Mouse (Mus musculus): ENCODE measurements around the gene Mybpc3.

The Mybpc3 gene

DNA sequence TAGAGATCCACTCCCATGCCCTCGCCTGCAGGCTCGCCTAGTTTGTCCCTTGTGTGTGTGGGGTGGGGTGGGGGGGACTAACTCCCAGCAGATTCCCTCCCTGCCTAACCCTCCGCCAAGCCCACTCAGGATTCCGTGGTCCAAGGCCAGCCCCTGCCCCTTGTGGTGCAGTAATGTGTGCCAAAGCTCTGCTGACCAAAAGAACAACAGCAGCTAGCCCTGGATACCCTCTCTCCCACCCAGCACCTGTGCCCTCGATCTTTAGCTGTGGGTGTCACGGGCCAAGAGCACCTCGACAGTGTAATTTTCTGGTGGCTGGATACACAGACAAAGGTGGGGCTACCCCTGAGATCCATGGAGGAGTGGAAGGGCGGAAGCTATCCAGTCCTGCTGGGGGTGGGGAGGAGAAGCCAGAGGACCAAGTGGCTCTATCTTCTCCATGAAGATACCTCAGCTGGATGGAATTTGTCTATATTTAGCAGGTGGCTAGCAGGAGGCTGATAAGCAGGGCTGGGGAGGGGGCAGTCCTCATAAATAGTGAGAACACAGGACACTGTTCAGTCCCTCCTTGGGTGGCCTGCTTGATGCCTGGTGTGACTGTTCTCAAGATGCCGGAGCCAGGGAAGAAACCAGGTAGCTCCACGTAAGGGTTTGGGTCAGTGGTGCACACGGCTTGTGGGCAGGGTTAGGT is at the start of gene Mybpc3:
TSS of gene Mybpc3 (plus strand) at position 560 of the 691 bp plus-strand sequence.
- DNase-seq (ENCODE audit: extremely low read depth, low read depth): no peak

DNA sequence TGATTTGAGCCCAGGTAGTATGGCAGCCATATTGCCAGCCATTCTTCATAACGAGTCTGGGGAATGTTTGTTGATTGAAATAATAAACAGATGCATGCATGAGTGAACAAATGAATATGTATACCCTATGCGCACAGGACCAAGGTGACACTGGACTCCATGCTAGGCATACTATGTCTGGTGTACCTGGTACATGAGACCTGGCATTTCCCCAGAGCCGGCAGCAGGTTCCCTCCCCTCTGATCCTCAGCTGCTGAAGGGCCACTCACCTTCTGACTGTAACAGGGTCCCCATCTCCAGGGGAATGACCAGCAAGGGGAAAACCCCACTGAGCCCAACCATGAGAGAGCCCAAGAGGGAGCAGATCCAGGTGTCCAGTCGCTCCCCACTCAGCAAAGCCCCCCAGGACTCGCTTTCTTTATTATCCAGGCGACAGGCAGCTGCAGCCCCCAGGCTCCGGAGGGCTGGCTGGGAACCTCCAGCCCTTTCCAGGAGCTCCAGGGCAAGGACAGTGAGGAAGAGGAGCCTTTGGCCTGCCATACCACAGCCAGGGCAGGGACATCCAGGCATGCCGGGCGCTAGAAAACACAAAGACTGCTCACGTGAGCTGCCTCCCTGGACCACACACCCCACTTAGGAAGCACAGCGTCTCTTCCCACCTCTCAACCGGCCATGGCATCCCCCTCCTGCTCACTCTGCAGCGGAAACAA is 49.6 kb upstream of the Mybpc3 start:
- DNase-seq (ENCODE audit: extremely low read depth, low read depth): no peak

- no peak for DNase-seq (ENCODE audit: extremely low read depth, low read depth)
Measured at GRCm38 (mm10) chr2:91068872-91069165, 49.1 kb upstream of the Mybpc3 start.

- no peak for DNase-seq (ENCODE audit: extremely low read depth, low read depth)
Measured at GRCm38 (mm10) chr2:91069306-91070000, 48.5 kb upstream of the Mybpc3 start.

GRCm38 (mm10) chr2:91070076-91070800 is 47.7 kb upstream of the Mybpc3 start, which contains the start of gene Slc39a13:
Gene Slc39a13 (minus strand): TSS chr2:91070417.
- DNase-seq (ENCODE audit: extremely low read depth, low read depth): peak; percentile 90

DNA sequence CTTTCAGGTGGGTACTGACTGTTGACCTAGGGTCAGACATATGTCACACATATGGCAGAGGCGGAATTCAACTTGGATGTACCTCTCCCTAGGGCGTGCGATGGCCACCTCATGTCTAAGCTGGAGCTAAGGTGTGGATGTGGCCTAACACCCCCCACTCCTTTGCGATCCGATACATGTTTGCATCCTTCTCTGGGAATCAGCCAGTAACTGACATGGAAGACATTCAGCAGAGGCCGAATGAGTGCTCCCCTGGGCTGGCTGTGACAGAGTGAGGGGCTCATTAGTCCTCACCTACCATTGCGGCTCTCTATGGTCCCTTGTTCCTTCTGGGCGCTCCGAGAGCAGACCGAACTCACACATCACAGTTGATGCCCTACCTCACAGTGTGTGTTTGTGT is 46.9 kb upstream of the Mybpc3 start:
- DNase-seq (ENCODE audit: extremely low read depth, low read depth): no peak

DNA sequence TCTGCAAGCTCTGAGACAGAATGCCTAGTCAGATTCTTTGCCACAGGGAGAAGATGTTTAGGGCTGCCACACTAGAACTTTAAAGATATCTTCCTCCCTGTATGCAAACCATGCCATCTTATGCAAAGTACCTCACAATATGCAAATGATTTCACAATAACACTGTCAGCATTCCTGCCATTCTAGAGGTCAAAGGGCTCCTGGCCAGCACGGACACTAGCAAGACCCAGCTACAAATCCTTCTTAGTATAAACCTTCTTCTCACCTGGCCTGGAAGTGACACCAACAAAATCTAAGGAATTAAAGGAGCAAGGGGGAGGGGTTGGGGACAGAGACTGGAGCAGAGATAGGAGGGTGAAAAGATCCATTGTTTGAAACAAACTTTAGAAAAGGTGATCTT is 45.9 kb upstream of the Mybpc3 start:
- DNase-seq (ENCODE audit: extremely low read depth, low read depth): no peak

- DNase-seq (ENCODE audit: extremely low read depth, low read depth): no peak
Measured at GRCm38 (mm10) chr2:91077957-91078313, 40.0 kb upstream of the Mybpc3 start.

- no peak for DNase-seq (ENCODE audit: extremely low read depth, low read depth)
Measured at GRCm38 (mm10) chr2:91078314-91079025, 39.5 kb upstream of the Mybpc3 start.

GRCm38 (mm10) chr2:91079026-91079384 is 38.9 kb upstream of the Mybpc3 start:
- no peak for DNase-seq (ENCODE audit: extremely low read depth, low read depth)

DNA sequence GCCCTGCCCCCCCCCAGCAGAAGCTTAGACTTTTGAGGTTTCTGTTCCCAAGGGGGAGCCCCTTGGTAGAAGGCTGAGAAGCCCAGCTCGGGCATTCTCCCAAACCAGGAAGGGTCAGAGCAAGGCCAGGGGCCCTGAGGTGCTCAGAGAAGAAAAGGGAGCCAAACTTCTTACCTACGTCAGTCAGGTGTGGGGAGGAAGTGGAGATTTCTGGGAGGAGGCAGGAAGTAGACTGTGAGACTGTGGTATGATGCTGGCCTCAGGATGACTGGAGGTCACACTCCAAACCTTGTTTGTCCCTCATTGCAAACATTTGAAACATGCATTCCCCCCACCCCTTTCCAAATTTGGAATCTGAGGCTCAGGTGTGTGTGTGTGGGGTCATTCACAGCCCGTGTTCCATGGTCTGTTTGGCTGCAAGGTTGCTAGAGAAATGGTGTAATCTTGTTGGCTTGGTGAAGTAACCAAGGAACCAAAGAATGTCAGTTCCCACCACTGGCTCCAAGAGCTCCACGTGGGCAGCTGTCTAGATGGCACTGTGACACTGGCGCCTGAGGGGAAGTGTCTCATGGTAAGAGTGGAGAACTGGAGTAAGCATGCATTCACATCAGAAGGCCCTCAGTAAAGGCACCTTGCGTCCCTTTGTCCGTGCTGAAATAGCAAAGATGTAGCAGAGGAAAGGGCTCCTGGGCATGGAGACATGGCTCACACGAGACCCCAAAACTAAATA is 37.0 kb upstream of the Mybpc3 start:
- no peak for DNase-seq (ENCODE audit: extremely low read depth, low read depth)

GRCm38 (mm10) chr2:91081775-91082695 is 35.9 kb upstream of the Mybpc3 start, which contains the start of gene Spi1:
Gene Spi1 (plus strand): TSS chr2:91082390.
- no peak for DNase-seq (ENCODE audit: extremely low read depth, low read depth)

DNA sequence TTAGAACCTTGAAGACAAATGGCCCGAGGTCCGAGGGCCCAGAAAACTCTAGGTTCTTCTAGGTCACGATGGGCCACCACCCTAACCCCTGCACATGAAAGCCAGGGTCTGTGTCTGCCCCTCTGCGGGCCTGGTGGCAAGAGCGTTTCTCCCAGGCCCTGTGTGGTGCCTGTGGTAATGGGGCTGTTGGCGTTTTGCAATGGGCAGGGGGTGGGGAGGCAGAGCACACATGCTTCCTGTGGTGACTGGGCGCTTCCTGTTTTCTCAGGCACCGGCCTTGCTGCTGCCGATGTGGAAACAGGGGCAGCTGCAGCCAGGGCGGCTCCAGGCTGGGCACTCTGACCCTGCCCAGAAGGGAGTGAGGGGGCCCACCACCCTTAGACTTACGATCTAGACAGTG is 35.1 kb upstream of the Mybpc3 start:
- DNase-seq (ENCODE audit: extremely low read depth, low read depth): no peak

DNA sequence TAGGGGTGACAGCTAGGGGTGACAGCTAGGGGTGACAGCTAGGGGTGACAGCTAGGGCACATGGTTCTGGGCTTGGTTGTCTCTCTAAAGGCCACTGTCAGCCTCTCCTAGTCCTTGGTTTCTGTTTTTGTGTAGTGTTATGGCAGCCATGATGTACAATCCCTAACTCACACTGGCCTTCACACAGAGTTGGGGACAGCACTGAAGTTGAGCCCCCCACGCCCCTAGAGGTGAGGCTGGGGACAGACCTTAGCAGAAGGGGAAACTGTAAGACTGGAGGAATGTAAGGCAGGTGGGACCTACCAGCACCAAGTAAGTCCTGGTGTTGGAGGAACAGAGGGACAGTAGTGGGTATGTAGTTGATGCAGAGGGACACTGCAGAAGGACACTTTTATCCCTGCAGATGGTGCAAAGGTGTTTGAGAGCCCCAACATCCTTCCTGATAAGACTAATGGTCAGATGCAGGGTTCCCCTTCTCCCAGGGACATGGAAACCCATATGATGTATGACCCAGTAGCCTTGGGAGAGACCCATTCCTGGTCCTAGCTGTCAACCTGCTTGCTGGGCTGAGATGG is 34.5 kb upstream of the Mybpc3 start:
- DNase-seq (ENCODE audit: extremely low read depth, low read depth): no peak

GRCm38 (mm10) chr2:91084179-91084820 is 33.6 kb upstream of the Mybpc3 start:
- no peak for DNase-seq (ENCODE audit: extremely low read depth, low read depth)

- no peak for DNase-seq (ENCODE audit: extremely low read depth, low read depth)
Measured at GRCm38 (mm10) chr2:91085494-91086391, 32.2 kb upstream of the Mybpc3 start.

- peak; percentile 63 for DNase-seq (ENCODE audit: extremely low read depth, low read depth)
Measured at GRCm38 (mm10) chr2:91086392-91087237, 31.3 kb upstream of the Mybpc3 start.
